Mouse (Mus musculus) forebrain, postnatal 0 days (tissue): ENCODE results near the gene Oit1. TPM values are rescaled to one million over a fixed set of nuclear protein-coding genes. Genes with fewer than 3 reads are reported as not detected.
A peak's percentile ranks its signal among the peaks of the same experiment; 100 is the strongest.

Source experiments
- ATAC-seq: fragments of 200-750 bp; cut with Nextera tagmentation; 2 replicates; pipeline ENCODE4 v1.8.0; 2017; ENCODE audit warnings: mild to moderate bottlenecking, moderate library complexity
- DNase-seq: peaks from one replicate; pipeline ENCODE4 v3.0.0-alpha.2; 2015
- H3K27ac ChIP-seq: fragments of 300-500 bp; sonication (generic); 2 replicates; pipeline ENCODE4 v1.5.1; 2014; ENCODE audit warnings: low read depth, mild to moderate bottlenecking, antibody characterized with exemption, low read length, moderate library complexity, mixed read lengths
- H3K27me3 ChIP-seq: fragments of 300-500 bp; sonication (generic); 2 replicates; pipeline ENCODE4 v1.6.1; 2014; ENCODE audit warnings: mild to moderate bottlenecking, low read length, mixed read lengths; ENCODE audit not compliant: insufficient read depth
- H3K36me3 ChIP-seq: fragments of 300-500 bp; sonication (generic); 2 replicates; pipeline ENCODE4 v1.6.1; 2014; ENCODE audit warnings: mild to moderate bottlenecking, moderate library complexity; ENCODE audit not compliant: insufficient read depth
- H3K4me1 ChIP-seq: fragments of 300-500 bp; sonication (generic); 2 replicates; pipeline ENCODE4 v1.6.1; 2014; ENCODE audit warnings: antibody characterized with exemption; ENCODE audit not compliant: insufficient read depth
- H3K4me2 ChIP-seq: fragments of 300-500 bp; sonication (generic); 2 replicates; pipeline ENCODE4 v1.6.1; 2014; ENCODE audit warnings: low read depth, mild to moderate bottlenecking, moderate library complexity
- H3K4me3 ChIP-seq: fragments of 300-500 bp; sonication (generic); 2 replicates; pipeline ENCODE4 v1.5.1; 2014; ENCODE audit warnings: low read depth, low read length, mixed read lengths
- H3K9ac ChIP-seq: fragments of 300-500 bp; sonication (generic); 2 replicates; pipeline ENCODE4 v1.6.1; 2014; ENCODE audit warnings: mild to moderate bottlenecking
- H3K9me3 ChIP-seq: fragments of 300-500 bp; sonication (generic); 2 replicates; pipeline ENCODE4 v1.6.1; 2016; ENCODE audit warnings: low read length
- CTCF ChIP-seq: sonication (generic); IDR thresholded peaks from 2 replicates; pipeline ENCODE4 v1.5.1; 2016; ENCODE audit warnings: antibody characterized with exemption, control low read depth, low read depth
- WGBS: fragments of 180-500 bp; shearing (Covaris S2); extraction: QIAGEN DNeasy Blood & Tissue Kit; methylation state at CpG from one replicate; pipeline ENCODE4 v1.1.7; 2014; 5-methylcytosine and 5-hydroxymethylcytosine counted together
- polyA plus RNA-seq: library from polyadenylated mRNA; unstranded; fragments of >200 nt; fragmentation: Nextera tagmentation; extraction: Ambion mirVana; gene quantifications from 2 replicates; pipeline ENCODE4 v1.2.1, GENCODE M21; 2015
- total RNA-seq: library from RNA; depleted of rRNA; stranded (reverse); fragments of >200 nt; gene quantifications from 2 replicates; pipeline ENCODE4 v1.2.3, GENCODE M21; 2014

Oit1 gene
- total and polyA plus RNA-seq, 2 experiments from 2014 or later = 0.12 TPM; not detected in 1

DNA sequence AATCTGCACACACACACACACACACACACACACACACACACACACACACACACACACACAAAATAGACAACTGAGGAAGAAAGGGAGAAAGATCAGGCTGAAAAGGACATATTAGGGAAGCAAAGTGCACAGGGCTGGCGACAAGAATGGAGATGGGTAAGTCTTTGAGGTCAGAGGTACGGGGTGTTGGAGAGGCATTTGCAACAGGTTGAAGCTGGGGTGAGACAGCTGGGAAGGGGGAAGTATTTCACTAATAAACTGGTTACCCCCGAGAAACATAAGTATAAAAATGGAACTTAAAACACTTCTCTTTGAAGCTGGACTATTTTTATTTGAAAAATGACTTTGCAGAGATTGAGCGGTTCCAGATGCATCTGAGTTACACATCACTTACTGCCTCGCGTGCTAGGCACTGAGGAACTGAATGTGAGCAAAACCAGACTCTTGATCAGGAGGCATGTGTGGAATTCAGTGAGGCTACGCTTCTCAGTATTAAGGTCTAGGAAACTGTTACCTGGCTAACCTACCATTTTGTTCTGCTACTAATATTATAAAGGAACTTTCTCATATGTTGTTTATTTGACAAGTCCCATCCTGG lies 17.2 kb upstream of the Oit1 start:
- H3K27me3 ChIP-seq = no peaks in the 10 kb centered on the region
- TF ChIP-seq CTCF = no peak
- no peak overlapping the region for H3K27ac ChIP-seq
- no peaks in the 10 kb centered on the region for H3K9me3 ChIP-seq
- no peak overlapping the region for H3K4me2 ChIP-seq
- H3K36me3 ChIP-seq = no peaks in the 10 kb centered on the region
- no peak for ATAC-seq
- H3K9ac ChIP-seq = no peak overlapping the region
- H3K4me3 ChIP-seq = no peak overlapping the region
- no peak for DNase-seq
- WGBS = 90% methylated on average over 7 of the region's 7 CpGs
- H3K4me1 ChIP-seq = no peaks in the 10 kb centered on the region

- ATAC-seq (peak; percentile 34; the same call in 1 of the 2 replicates), DNase-seq (no peak)
- no peaks in the 10 kb centered on the region for H3K9me3 ChIP-seq
Observed at GRCm38 (mm10) chr14:8392181-8392825, 13.7 kb upstream of the Oit1 start.

DNA sequence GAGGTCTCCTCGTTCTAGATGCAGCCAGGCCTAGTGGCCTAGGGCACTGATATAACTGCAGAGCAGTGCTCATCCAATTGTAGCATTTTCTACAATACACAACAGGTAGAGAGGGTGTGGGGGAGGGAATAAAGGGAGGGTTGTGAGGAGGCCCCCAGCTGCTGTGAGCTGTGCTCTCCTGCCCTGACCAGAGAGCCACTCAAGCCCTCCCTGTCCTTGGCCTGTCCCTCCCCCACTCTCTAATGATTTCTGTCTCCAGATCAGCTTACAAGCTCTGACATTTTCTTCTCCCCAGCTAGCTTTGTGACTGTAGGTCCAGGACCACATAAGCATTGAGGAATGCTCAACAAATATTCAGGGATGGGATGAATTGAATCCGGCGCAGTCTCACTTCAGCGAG lies 9.2 kb downstream of the Oit1 start:
- Histone ChIP-seq H3K36me3 (no peaks in the 10 kb centered on the region), H3K4me1 (no peaks in the 10 kb centered on the region), H3K4me3 (no peak overlapping the region), H3K9ac (no peak overlapping the region), H3K4me2 (no peak overlapping the region), H3K9me3 (no peaks in the 10 kb centered on the region), H3K27me3 (no peaks in the 10 kb centered on the region), H3K27ac (no peak overlapping the region)
- DNase-seq (no peak), ATAC-seq (no peak)
- WGBS = 94% methylated on average over 4 of the region's 4 CpGs
- TF ChIP-seq CTCF = no peak

More at GRCm38 (mm10) chr14:8392181-8392825, 13.7 kb upstream of the Oit1 start:
- Histone ChIP-seq H3K4me2 (no peak overlapping the region), H3K36me3 (no peaks in the 10 kb centered on the region), H3K4me1 (no peaks in the 10 kb centered on the region), H3K4me3 (no peak overlapping the region), H3K27me3 (no peaks in the 10 kb centered on the region), H3K27ac (no peak overlapping the region), H3K9ac (no peak overlapping the region)
- TF ChIP-seq CTCF = no peak
- WGBS = 59% methylated on average over 6 of the region's 6 CpGs

DNA sequence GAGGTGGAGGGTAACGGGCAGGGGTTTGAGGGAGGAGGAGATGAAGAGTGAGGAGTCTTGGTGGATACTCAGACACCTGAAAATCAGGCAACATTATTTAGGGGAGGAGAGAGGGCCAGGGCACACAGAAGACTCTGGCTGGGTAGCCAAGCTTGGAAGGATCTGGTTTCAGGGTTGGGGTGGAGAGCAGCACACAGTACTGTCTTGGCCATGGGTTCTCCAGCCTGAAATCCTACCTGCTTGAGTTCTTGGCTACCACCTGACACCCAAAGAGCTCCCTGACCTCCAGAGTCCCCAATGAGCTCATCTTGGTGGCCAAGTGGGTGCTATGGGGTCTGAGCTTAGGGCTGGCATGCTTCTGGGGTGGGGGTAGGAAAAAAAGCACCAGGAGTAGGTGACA lies 9.7 kb downstream of the Oit1 start:
- no peaks in the 10 kb centered on the region for H3K4me1 ChIP-seq
- WGBS = 100% methylated on average over 1 of the region's 1 CpGs
- TF ChIP-seq CTCF = no peak

DNA sequence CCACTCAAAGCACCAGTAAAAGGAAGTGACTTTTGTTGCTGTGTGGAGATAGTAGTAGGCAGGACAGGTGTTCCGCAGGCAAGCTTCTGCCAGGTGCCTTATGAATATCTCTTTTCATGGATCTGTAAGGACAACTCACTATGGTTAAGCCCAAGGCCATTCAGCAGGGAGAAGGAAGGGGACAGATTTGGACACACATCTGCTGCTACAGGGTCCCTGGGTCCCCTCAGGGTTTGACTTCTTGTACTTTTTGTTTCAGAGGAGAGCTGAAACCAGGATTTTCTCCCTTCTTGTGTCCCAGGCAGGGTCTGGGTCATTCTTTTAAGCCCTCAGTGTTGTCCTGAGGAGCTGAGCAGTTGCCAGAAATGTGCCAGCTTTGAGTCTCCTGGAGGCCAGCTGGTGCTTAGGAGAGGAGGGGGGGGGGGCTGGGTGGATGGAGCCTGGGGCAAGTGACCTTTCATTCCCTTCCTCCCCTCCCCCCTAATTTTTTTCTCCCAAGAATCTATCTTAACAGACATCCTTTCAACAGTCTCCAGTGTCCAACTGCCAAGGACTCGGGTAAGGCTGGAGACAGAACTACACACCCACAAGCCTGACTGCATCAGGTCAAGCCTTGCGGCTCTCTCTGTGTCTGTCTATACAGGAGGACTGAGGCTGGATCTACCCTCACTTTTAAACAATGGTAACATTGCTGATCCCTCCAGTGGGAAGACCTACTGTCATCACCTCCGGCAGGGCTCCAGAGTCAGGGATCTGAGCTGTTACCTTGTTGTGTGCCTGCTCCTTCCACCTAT lies 10.6 kb downstream of the Oit1 start:
- no peak overlapping the region for H3K9ac ChIP-seq
- 0 out of 2 replicates have a peak overlapping the region, but pooled peaks have one; percentile 29 for H3K27ac ChIP-seq
- H3K36me3 ChIP-seq = no peaks in the 10 kb centered on the region
- no peaks in the 10 kb centered on the region for H3K9me3 ChIP-seq
- TF ChIP-seq CTCF = no peak
- H3K4me2 ChIP-seq = no peak overlapping the region
- 48% methylated on average over 4 of the region's 4 CpGs for WGBS
- DNase-seq = no peak
- no peak overlapping the region for H3K4me3 ChIP-seq
- H3K27me3 ChIP-seq = no peaks in the 10 kb centered on the region
- H3K4me1 ChIP-seq = no peaks in the 10 kb centered on the region
- no peak for ATAC-seq

More for the DNA sequence above, 9.7 kb downstream of the Oit1 start:
- Histone ChIP-seq H3K4me2 (no peak overlapping the region), H3K27me3 (no peaks in the 10 kb centered on the region), H3K4me3 (no peak overlapping the region), H3K36me3 (no peaks in the 10 kb centered on the region), H3K9me3 (no peaks in the 10 kb centered on the region), H3K9ac (no peak overlapping the region), H3K27ac (no peak overlapping the region)
- ATAC-seq = no peak
- DNase-seq = no peak

DNA sequence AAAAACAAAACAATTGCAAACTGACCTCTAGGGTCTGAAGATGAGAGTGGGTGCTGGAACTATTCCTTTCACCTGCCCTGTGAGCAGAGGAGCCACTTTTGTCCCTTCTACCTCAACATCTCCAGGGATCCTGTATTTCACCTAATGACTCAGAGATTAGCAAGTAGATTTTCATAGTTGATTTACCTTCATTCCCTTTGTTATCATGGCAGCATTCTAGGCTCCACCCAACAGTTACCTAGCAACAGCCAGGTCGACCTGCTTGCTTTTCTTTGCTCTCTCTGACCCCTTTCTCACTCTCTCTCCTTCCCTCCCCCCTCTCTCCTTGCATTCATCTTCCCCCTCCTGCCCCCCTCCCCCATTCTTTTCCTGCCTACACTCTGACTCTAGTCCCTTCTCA lies 11.4 kb downstream of the Oit1 start:
- ATAC-seq = peak; percentile 73; the same call in 1 of the 2 replicates
- Histone ChIP-seq H3K27ac (0 out of 2 replicates have a peak overlapping the region, but pooled peaks have one; percentile 29), H3K4me2 (no peak overlapping the region), H3K27me3 (no peaks in the 10 kb centered on the region), H3K36me3 (no peaks in the 10 kb centered on the region), H3K9ac (no peak overlapping the region), H3K4me3 (no peak overlapping the region), H3K9me3 (no peaks in the 10 kb centered on the region), H3K4me1 (no peaks in the 10 kb centered on the region)
- no peak for TF ChIP-seq CTCF
- 0% methylated on average over 1 of the region's 1 CpGs for WGBS
- no peak for DNase-seq

GRCm38 (mm10) chr14:8365833-8366232 lies 12.7 kb downstream of the Oit1 start:
- no peak for TF ChIP-seq CTCF
- Histone ChIP-seq H3K4me2 (no peak overlapping the region), H3K9me3 (no peaks in the 10 kb centered on the region), H3K4me1 (no peaks in the 10 kb centered on the region), H3K9ac (no peak overlapping the region), H3K27ac (no peak overlapping the region), H3K4me3 (no peak overlapping the region), H3K36me3 (no peaks in the 10 kb centered on the region), H3K27me3 (no peaks in the 10 kb centered on the region)
- no peak for DNase-seq
- ATAC-seq = no peak
- WGBS = 71% methylated on average over 6 of the region's 6 CpGs
